Mouse (Mus musculus): ENCODE data around the gene Camta1. TPM values are rescaled to one million over a fixed set of nuclear protein-coding genes. Genes with fewer than 3 reads are reported as not detected.

Gene Camta1
- total RNA-seq, 1 experiment = 9.3 TPM

DNA sequence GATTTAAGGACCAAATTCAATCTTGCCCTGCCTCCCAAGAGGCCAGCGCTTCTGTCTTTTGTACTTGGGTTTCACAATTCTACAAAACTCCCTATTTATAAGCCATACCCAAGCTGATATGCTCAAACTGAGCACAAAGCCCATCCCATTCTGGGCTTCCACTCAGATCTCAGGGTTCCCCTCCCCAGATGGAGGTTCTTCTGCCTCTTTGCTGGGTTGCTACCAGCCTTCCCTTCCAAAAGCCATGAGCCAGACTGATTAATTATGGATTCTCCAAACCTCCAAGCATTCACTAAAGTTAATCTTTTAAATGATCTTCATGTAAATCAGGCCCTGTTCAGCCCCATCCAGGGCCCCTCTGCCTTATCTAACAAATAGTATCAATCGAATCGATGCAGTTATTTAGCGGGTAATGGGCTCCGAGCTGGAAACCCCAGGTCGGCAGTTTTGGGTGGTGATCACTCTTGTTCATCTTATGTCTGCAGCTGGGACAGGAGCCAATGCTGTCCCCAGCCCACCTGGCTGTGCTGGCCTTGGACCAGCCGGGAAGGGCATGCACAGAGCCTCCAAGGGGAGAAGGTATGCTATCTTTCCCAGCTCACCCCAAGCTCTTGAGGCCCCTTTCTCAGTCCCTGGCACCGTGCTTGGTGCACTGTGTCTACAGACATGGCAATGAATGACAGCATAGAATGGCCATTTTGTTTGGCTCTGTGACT, 534.5 kb downstream of the Camta1 start:
- TF ChIP-seq ZC3H11A (IDR thresholded peaks at IDR 0.05; ENCODE audit: borderline replicate concordance, low read depth, low read length) = no peak
- TF ChIP-seq ZNF384 (IDR thresholded peaks at IDR 0.05; ENCODE audit: low read depth, low read length) = no peak
- no peak for TF ChIP-seq MAFK (IDR thresholded peaks at IDR 0.05; ENCODE audit: insufficient read depth, low read depth, low read length)
- TF ChIP-seq CHD2 (IDR thresholded peaks at IDR 0.05; ENCODE audit: low read depth, low read length) = no peak
- TF ChIP-seq HCFC1 (IDR thresholded peaks at IDR 0.05; ENCODE audit: borderline replicate concordance, insufficient read depth, low read length) = no peak
- Histone ChIP-seq H3K36me3 (ENCODE audit: control insufficient read depth, insufficient read depth, low read length, poor library complexity, severe bottlenecking) (no peaks in the 10 kb centered on the region), H3K9me3 (ENCODE audit: control insufficient read depth, insufficient read depth, low read depth, low read length) (no peaks in the 10 kb centered on the region), H3K9ac (ENCODE audit: insufficient read depth, low read depth, low read length, poor library complexity, severe bottlenecking) (no peak overlapping the region), H3K27ac (ENCODE audit: insufficient read depth, low read depth, low read length, poor library complexity, severe bottlenecking) (no peak overlapping the region), H3K4me1 (ENCODE audit: control insufficient read depth in 2 of 2, insufficient read depth in 2 of 2, low read length in 2 of 2, poor library complexity in 1 of 2) (no peaks in the 10 kb centered on the region), H3K4me3 (ENCODE audit: insufficient read depth in 1 of 2, low read depth in 1 of 2, low read length in 2 of 2, poor library complexity in 1 of 2, severe bottlenecking in 1 of 2) (no peak overlapping the region)
- in situ Hi-C loops (cut with MboI; ENCODE audit: low sequenced_read_pairs in 2 of 2, unreplicated experiment in 2 of 2) = no loop called here
- no peak for DNase-seq (ENCODE audit: low read depth, low spot score)

DNA sequence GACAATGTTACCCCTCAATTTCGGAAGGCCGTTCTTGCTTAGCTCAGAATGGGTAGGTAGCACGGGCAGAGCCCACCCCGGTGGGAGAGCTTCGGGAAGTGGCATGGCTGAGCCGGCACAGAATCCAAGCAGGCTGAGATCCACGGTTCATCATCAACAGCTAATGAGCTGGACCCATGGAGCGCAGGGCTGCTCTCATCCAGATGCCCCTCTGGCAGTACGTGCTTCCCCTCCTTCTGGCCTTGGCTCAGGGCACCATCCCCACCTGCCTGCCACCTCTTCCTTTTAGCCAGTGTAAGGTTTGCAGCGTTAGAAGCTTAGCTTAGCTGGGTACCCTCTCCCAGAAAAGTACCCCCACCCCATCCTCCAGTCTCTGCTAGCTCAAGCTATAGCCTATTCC, 545.2 kb downstream of the Camta1 start:
- no peak for DNase-seq (ENCODE audit: low read depth, low spot score)
- H3K4me1 ChIP-seq (ENCODE audit: control insufficient read depth in 2 of 2, insufficient read depth in 2 of 2, low read length in 2 of 2, poor library complexity in 1 of 2) = no peaks in the 10 kb centered on the region
- in situ Hi-C loops (cut with MboI; ENCODE audit: low sequenced_read_pairs in 2 of 2, unreplicated experiment in 2 of 2) = no loop called here
- H3K9me3 ChIP-seq (ENCODE audit: control insufficient read depth, insufficient read depth, low read depth, low read length) = no peaks in the 10 kb centered on the region
- H3K9ac ChIP-seq (ENCODE audit: insufficient read depth, low read depth, low read length, poor library complexity, severe bottlenecking) = no peak overlapping the region
- H3K4me3 ChIP-seq (ENCODE audit: insufficient read depth in 1 of 2, low read depth in 1 of 2, low read length in 2 of 2, poor library complexity in 1 of 2, severe bottlenecking in 1 of 2) = no peak overlapping the region
- no peak for TF ChIP-seq ZNF384 (IDR thresholded peaks at IDR 0.05; ENCODE audit: low read depth, low read length)
- no peak for TF ChIP-seq HCFC1 (IDR thresholded peaks at IDR 0.05; ENCODE audit: borderline replicate concordance, insufficient read depth, low read length)
- no peak for TF ChIP-seq MAFK (IDR thresholded peaks at IDR 0.05; ENCODE audit: insufficient read depth, low read depth, low read length)
- no peak for TF ChIP-seq ZC3H11A (IDR thresholded peaks at IDR 0.05; ENCODE audit: borderline replicate concordance, low read depth, low read length)
- no peak for TF ChIP-seq CHD2 (IDR thresholded peaks at IDR 0.05; ENCODE audit: low read depth, low read length)
- no peak overlapping the region for H3K27ac ChIP-seq (ENCODE audit: insufficient read depth, low read depth, low read length, poor library complexity, severe bottlenecking)
- no peaks in the 10 kb centered on the region for H3K36me3 ChIP-seq (ENCODE audit: control insufficient read depth, insufficient read depth, low read length, poor library complexity, severe bottlenecking)

- Histone ChIP-seq H3K27ac (ENCODE audit: insufficient read depth, low read depth, low read length, poor library complexity, severe bottlenecking) (no peak overlapping the region), H3K9me3 (ENCODE audit: control insufficient read depth, insufficient read depth, low read depth, low read length) (no peaks in the 10 kb centered on the region), H3K36me3 (ENCODE audit: control insufficient read depth, insufficient read depth, low read length, poor library complexity, severe bottlenecking) (no peaks in the 10 kb centered on the region), H3K9ac (ENCODE audit: insufficient read depth, low read depth, low read length, poor library complexity, severe bottlenecking) (no peak overlapping the region), H3K4me3 (ENCODE audit: insufficient read depth in 1 of 2, low read depth in 1 of 2, low read length in 2 of 2, poor library complexity in 1 of 2, severe bottlenecking in 1 of 2) (no peak overlapping the region), H3K4me1 (ENCODE audit: control insufficient read depth in 2 of 2, insufficient read depth in 2 of 2, low read length in 2 of 2, poor library complexity in 1 of 2) (no peaks in the 10 kb centered on the region)
- TF ChIP-seq ZNF384 (IDR thresholded peaks at IDR 0.05; ENCODE audit: low read depth, low read length) (no peak), ZC3H11A (IDR thresholded peaks at IDR 0.05; ENCODE audit: borderline replicate concordance, low read depth, low read length) (no peak), CHD2 (IDR thresholded peaks at IDR 0.05; ENCODE audit: low read depth, low read length) (no peak)
- DNase-seq (ENCODE audit: low read depth, low spot score) = no peak
- in situ Hi-C loops (cut with MboI; ENCODE audit: low sequenced_read_pairs in 2 of 2, unreplicated experiment in 2 of 2) = no loop called here
Observed at GRCm38 (mm10) chr4:151315726-151316125, 546.0 kb downstream of the Camta1 start.

DNA sequence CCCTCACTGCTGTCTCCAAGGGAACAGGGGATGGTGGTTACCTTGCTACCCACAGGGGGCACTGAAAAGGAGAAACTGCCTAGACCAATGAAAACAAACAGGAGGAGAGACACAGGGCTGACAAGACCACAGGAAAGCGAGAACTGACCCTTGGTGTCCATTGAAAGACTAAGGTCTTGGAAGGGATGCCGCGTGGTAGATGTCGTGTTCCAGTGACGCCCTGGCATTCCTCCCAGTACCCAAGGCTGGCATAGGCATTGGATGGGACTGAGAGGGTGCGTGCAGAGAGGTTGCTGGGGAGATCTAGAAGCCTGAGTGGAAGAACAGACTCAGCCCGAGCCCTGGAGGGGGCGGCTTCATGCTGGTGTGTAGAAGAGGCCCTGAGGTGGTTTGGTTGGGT, 550.9 kb downstream of the Camta1 start:
- Histone ChIP-seq H3K9me3 (ENCODE audit: control insufficient read depth, insufficient read depth, low read depth, low read length) (no peaks in the 10 kb centered on the region), H3K36me3 (ENCODE audit: control insufficient read depth, insufficient read depth, low read length, poor library complexity, severe bottlenecking) (no peaks in the 10 kb centered on the region), H3K4me3 (ENCODE audit: insufficient read depth in 1 of 2, low read depth in 1 of 2, low read length in 2 of 2, poor library complexity in 1 of 2, severe bottlenecking in 1 of 2) (no peak overlapping the region), H3K4me1 (ENCODE audit: control insufficient read depth in 2 of 2, insufficient read depth in 2 of 2, low read length in 2 of 2, poor library complexity in 1 of 2) (no peaks in the 10 kb centered on the region), H3K27ac (ENCODE audit: insufficient read depth, low read depth, low read length, poor library complexity, severe bottlenecking) (no peak overlapping the region; the same call in 1 of the 2 replicates), H3K9ac (ENCODE audit: insufficient read depth, low read depth, low read length, poor library complexity, severe bottlenecking) (no peak overlapping the region)
- in situ Hi-C loops (cut with MboI; ENCODE audit: low sequenced_read_pairs in 2 of 2, unreplicated experiment in 2 of 2) = no loop called here
- no peak for DNase-seq (ENCODE audit: low read depth, low spot score)
- TF ChIP-seq HCFC1 (IDR thresholded peaks at IDR 0.05; ENCODE audit: borderline replicate concordance, insufficient read depth, low read length) (no peak), ZNF384 (IDR thresholded peaks at IDR 0.05; ENCODE audit: low read depth, low read length) (no peak), CHD2 (IDR thresholded peaks at IDR 0.05; ENCODE audit: low read depth, low read length) (no peak), MAFK (IDR thresholded peaks at IDR 0.05; ENCODE audit: insufficient read depth, low read depth, low read length) (no peak), ZC3H11A (IDR thresholded peaks at IDR 0.05; ENCODE audit: borderline replicate concordance, low read depth, low read length) (no peak)

Data from ES-E14 (cell line).